In the genomic region with DNA sequence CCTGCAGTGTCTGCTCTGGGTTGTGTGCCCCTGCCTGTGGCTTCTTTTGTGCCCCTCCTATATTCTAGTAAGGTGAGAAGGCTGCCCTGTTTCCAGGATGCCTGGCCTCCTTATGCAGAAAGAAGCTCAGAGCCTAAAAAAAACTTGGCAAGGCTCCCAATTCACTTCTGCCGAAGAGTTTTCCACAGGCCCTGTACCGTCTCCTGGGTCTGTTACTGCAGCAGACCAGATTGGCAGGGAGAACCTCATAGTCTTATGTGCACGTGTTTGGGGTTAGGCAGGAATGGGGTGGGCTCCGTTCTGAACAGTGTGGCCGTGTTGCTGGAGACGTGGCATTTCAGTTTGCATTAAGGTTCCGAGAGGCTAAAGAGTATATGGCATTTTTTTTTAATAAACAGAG, we compare ENCODE assay signal across 21 mouse cellular contexts. TPM values are rescaled to one million over a fixed set of nuclear protein-coding genes. Genes with fewer than 3 reads are reported as not detected.
A peak's percentile ranks its signal among the peaks of the same experiment; 100 is the strongest.
DNase-seq lines count a peak whose midpoint lies in the region; ATAC-seq and TF ChIP-seq lines count a peak whose summit lies in the region.
"Had no signal": no experiment of that assay in that cellular context is flagged by ENCODE, and none has a peak within 500 bp of the region (broad histone marks: within the 10 kb centered on the region; RNA-seq: fewer than 3 reads in every experiment).

No protein-coding gene starts in this region.

- H3K27ac ChIP-seq in forebrain, embryonic 15.5 days (replicated peaks): no peak overlapping the region
- H3K27ac ChIP-seq in forebrain, embryonic 10.5 days: no peak overlapping the region
- H3K27ac ChIP-seq in hindbrain, postnatal 0 days: no peak overlapping the region
- H3K27ac ChIP-seq in hindbrain, embryonic 13.5 days: no peak overlapping the region
- peak overlapping the region; percentile 67; the same call in 1 of the 2 replicates for H3K27ac ChIP-seq in limb, embryonic 13.5 days
- no peak overlapping the region for H3K27ac ChIP-seq in thymus, adult 2 months (ENCODE audit: control insufficient read depth, insufficient read depth, low read length)
- no peak overlapping the region for H3K27ac ChIP-seq in liver, postnatal 0 days (ENCODE audit: low read depth)
- H3K27ac ChIP-seq: heart, adult 2 months; hindbrain, embryonic 15.5 days; liver, embryonic 12.5 days; macrophage; midbrain, embryonic 12.5 days; stomach, embryonic 15.5 days had no signal

- ATAC-seq in forebrain, embryonic 15.5 days (replicated peaks): 0 out of 2 replicates have a peak, but pooled peaks have one; percentile 53
- no peak for ATAC-seq in hindbrain, postnatal 0 days
- no peak for ATAC-seq in hindbrain, embryonic 13.5 days (ENCODE audit: low FRiP score)
- ATAC-seq in limb, embryonic 13.5 days (ENCODE audit: low FRiP score, low read depth): peak; percentile 85
- ATAC-seq in liver, postnatal 0 days: no peak
- ATAC-seq: liver, embryonic 12.5 days had no signal

- H3K4me3 ChIP-seq in forebrain, embryonic 15.5 days: no peak overlapping the region
- no peak overlapping the region for H3K4me3 ChIP-seq in forebrain, embryonic 10.5 days
- H3K4me3 ChIP-seq in hindbrain, postnatal 0 days (ENCODE audit: low read length): no peak overlapping the region
- no peak overlapping the region for H3K4me3 ChIP-seq in hindbrain, embryonic 13.5 days
- no peak overlapping the region for H3K4me3 ChIP-seq in limb, embryonic 13.5 days
- no peak overlapping the region for H3K4me3 ChIP-seq in thymus, adult 2 months (ENCODE audit: control insufficient read depth, insufficient read depth, low read length)
- H3K4me3 ChIP-seq in liver, postnatal 0 days (ENCODE audit: low read depth, low read length): no peak overlapping the region
- H3K4me3 ChIP-seq: heart, adult 2 months; hindbrain, embryonic 15.5 days; liver, embryonic 12.5 days; midbrain, embryonic 12.5 days; myocyte; stomach, embryonic 15.5 days had no signal

- no peak for TF ChIP-seq CTCF in hindbrain, postnatal 0 days (IDR thresholded peaks at IDR 0.05; ENCODE audit: low read depth)
- no peak for TF ChIP-seq CTCF in thymus, adult 2 months (IDR thresholded peaks at IDR 0.05; ENCODE audit: borderline replicate concordance, control insufficient read depth, extremely low read depth, insufficient read depth, low read length, poor library complexity)
- no peak for TF ChIP-seq CTCF in liver, postnatal 0 days (IDR thresholded peaks at IDR 0.05; ENCODE audit: low read depth)

- H3K9ac ChIP-seq in forebrain, embryonic 15.5 days (replicated peaks): no peak overlapping the region
- no peak overlapping the region for H3K9ac ChIP-seq in hindbrain, postnatal 0 days (replicated peaks; ENCODE audit: low read length)
- no peak overlapping the region for H3K9ac ChIP-seq in hindbrain, embryonic 13.5 days
- H3K9ac ChIP-seq in limb, embryonic 13.5 days: no peak overlapping the region
- H3K9ac ChIP-seq in liver, postnatal 0 days (replicated peaks): no peak overlapping the region
- H3K9ac ChIP-seq: hindbrain, embryonic 15.5 days; liver, embryonic 12.5 days; midbrain, embryonic 12.5 days; stomach, embryonic 15.5 days had no signal

- no peak overlapping the region for H3K4me2 ChIP-seq in forebrain, embryonic 15.5 days (replicated peaks)
- H3K4me2 ChIP-seq in hindbrain, postnatal 0 days (ENCODE audit: low read depth, low read length): no peak overlapping the region
- H3K4me2 ChIP-seq in hindbrain, embryonic 13.5 days: no peak overlapping the region
- H3K4me2 ChIP-seq in limb, embryonic 13.5 days (replicated peaks): peak overlapping the region; percentile 23; the same call in 1 of the 2 replicates
- H3K4me2 ChIP-seq in liver, postnatal 0 days (ENCODE audit: low read depth, low read length): no peak overlapping the region
- H3K4me2 ChIP-seq: hindbrain, embryonic 15.5 days; liver, embryonic 12.5 days; midbrain, embryonic 12.5 days; stomach, embryonic 15.5 days had no signal

- no peak for DNase-seq in forebrain, embryonic 10.5 days (ENCODE audit: extremely low spot score, low spot score)
- peak; percentile 60 for DNase-seq in hindbrain, postnatal 0 days (ENCODE audit: low spot score)
- DNase-seq in NIH3T3 (ENCODE audit: low read depth): peak; percentile 54
- no peak for DNase-seq in thymus, adult 2 months
- DNase-seq in liver, postnatal 0 days: no peak
- DNase-seq: adrenal gland, postnatal 36 days; cerebellum, adult 2 months; gastrocnemius, postnatal 25 days; heart, adult 2 months; kidney, adult 18-20 months; kidney, postnatal 10 days; right cerebral cortex, postnatal 25 days had no signal

- no peaks in the 10 kb centered on the region for H3K27me3 ChIP-seq in forebrain, embryonic 15.5 days
- H3K27me3 ChIP-seq in forebrain, embryonic 10.5 days (ENCODE audit: poor library complexity, severe bottlenecking): no peaks in the 10 kb centered on the region
- no peaks in the 10 kb centered on the region for H3K27me3 ChIP-seq in hindbrain, postnatal 0 days (ENCODE audit: insufficient read depth, low read length)
- H3K27me3 ChIP-seq in hindbrain, embryonic 13.5 days: no peaks in the 10 kb centered on the region
- 0 out of 2 replicates have a peak, but pooled peaks cover 6% of the 10 kb centered on the region for H3K27me3 ChIP-seq in limb, embryonic 13.5 days
- no peaks in the 10 kb centered on the region for H3K27me3 ChIP-seq in thymus, adult 2 months (ENCODE audit: control insufficient read depth, insufficient read depth, low read length)
- H3K27me3 ChIP-seq in liver, postnatal 0 days (ENCODE audit: insufficient read depth, low read length): no peaks in the 10 kb centered on the region
- H3K27me3 ChIP-seq: midbrain, embryonic 12.5 days had no signal

- 44% methylated on average over 7 of the region's 7 CpGs for WGBS in forebrain, embryonic 15.5 days
- WGBS in forebrain, embryonic 10.5 days: 87% methylated on average over 7 of the region's 7 CpGs
- WGBS in hindbrain, postnatal 0 days: 45% methylated on average over 7 of the region's 7 CpGs
- WGBS in hindbrain, embryonic 13.5 days: 68% methylated on average over 7 of the region's 7 CpGs
- 18% methylated on average over 7 of the region's 7 CpGs for WGBS in limb, embryonic 13.5 days
- WGBS in thymus, adult 2 months: 86% methylated on average over 7 of the region's 7 CpGs
- 75% methylated on average over 7 of the region's 7 CpGs for WGBS in liver, postnatal 0 days (ENCODE audit: insufficient replicate concordance)

- H3K9me3 ChIP-seq in forebrain, embryonic 15.5 days: no peaks in the 10 kb centered on the region
- no peaks in the 10 kb centered on the region for H3K9me3 ChIP-seq in forebrain, embryonic 10.5 days
- no peaks in the 10 kb centered on the region for H3K9me3 ChIP-seq in hindbrain, postnatal 0 days (ENCODE audit: low read length)
- no peaks in the 10 kb centered on the region for H3K9me3 ChIP-seq in hindbrain, embryonic 13.5 days
- H3K9me3 ChIP-seq in limb, embryonic 13.5 days: no peaks in the 10 kb centered on the region
- no peaks in the 10 kb centered on the region for H3K9me3 ChIP-seq in liver, postnatal 0 days (ENCODE audit: low read length)
- H3K9me3 ChIP-seq: hindbrain, embryonic 15.5 days; liver, embryonic 12.5 days; midbrain, embryonic 12.5 days; stomach, embryonic 15.5 days had no signal

- no peak for TF ChIP-seq POLR2A in thymus, adult 2 months (IDR thresholded peaks at IDR 0.05; ENCODE audit: control insufficient read depth, extremely low read depth, insufficient read depth, low read length, poor library complexity)

- no peaks in the 10 kb centered on the region for H3K36me3 ChIP-seq in forebrain, embryonic 15.5 days
- H3K36me3 ChIP-seq in forebrain, embryonic 10.5 days (replicated peaks): no peaks in the 10 kb centered on the region
- no peaks in the 10 kb centered on the region for H3K36me3 ChIP-seq in hindbrain, postnatal 0 days (ENCODE audit: insufficient read depth, low read length)
- H3K36me3 ChIP-seq in hindbrain, embryonic 13.5 days: no peaks in the 10 kb centered on the region
- no peaks in the 10 kb centered on the region for H3K36me3 ChIP-seq in limb, embryonic 13.5 days
- no peaks in the 10 kb centered on the region for H3K36me3 ChIP-seq in thymus, adult 2 months (ENCODE audit: control insufficient read depth, insufficient read depth, low read length)
- H3K36me3 ChIP-seq in liver, postnatal 0 days (replicated peaks; ENCODE audit: insufficient read depth, low read length): no peaks in the 10 kb centered on the region
- H3K36me3 ChIP-seq: hindbrain, embryonic 15.5 days; liver, embryonic 12.5 days; midbrain, embryonic 12.5 days; stomach, embryonic 15.5 days had no signal

- peaks cover 20% of the 10 kb centered on the region for H3K4me1 ChIP-seq in forebrain, embryonic 15.5 days
- peaks cover 7% of the 10 kb centered on the region for H3K4me1 ChIP-seq in forebrain, embryonic 10.5 days
- no peaks in the 10 kb centered on the region; the same call in 1 of the 2 replicates for H3K4me1 ChIP-seq in hindbrain, postnatal 0 days (ENCODE audit: insufficient read depth, low read length)
- H3K4me1 ChIP-seq in hindbrain, embryonic 13.5 days (replicated peaks): peaks cover 12% of the 10 kb centered on the region
- peaks cover 35% of the 10 kb centered on the region for H3K4me1 ChIP-seq in limb, embryonic 13.5 days
- no peaks in the 10 kb centered on the region for H3K4me1 ChIP-seq in thymus, adult 2 months (replicated peaks; ENCODE audit: control insufficient read depth, insufficient read depth, low read length)
- no peaks in the 10 kb centered on the region for H3K4me1 ChIP-seq in liver, postnatal 0 days (ENCODE audit: insufficient read depth)
- H3K4me1 ChIP-seq: liver, embryonic 12.5 days; stomach, embryonic 15.5 days had no signal

- no peak for TF ChIP-seq EP300 in liver, postnatal 0 days (IDR thresholded peaks at IDR 0.05; ENCODE audit: low read depth)

RNA-seq across cellular contexts. Expression of a gene that starts 23.0 kb away (rescaled TPM):
- polyA plus RNA-seq in forebrain, embryonic 15.5 days (2015; fragmentation: Nextera tagmentation; extraction: Ambion mirVana): 0.52 and 1.3 TPM in 2 replicates
- 0.10 and 0.27 TPM in 2 replicates for polyA plus RNA-seq in forebrain, embryonic 10.5 days (2016; fragmentation: Nextera tagmentation; extraction: Ambion mirVana)
- 0.58 and 1.8 TPM in 2 replicates for total RNA-seq in hindbrain, postnatal 0 days (2014; rRNA removed)
- polyA plus RNA-seq in hindbrain, postnatal 0 days (2015; fragmentation: Nextera tagmentation; extraction: Ambion mirVana): 0.71 and 1.2 TPM in 2 replicates
- polyA plus RNA-seq in hindbrain, embryonic 13.5 days (2015; fragmentation: Nextera tagmentation; extraction: Ambion mirVana): 0.78 and 1.6 TPM in 2 replicates
- polyA plus RNA-seq in limb, embryonic 13.5 days (2015; fragmentation: Nextera tagmentation; extraction: Ambion mirVana): 0.10 and 0.47 TPM in 2 replicates
- 0.14 TPM in 1 of 2 replicates, not detected in the other for polyA plus RNA-seq in thymus, adult 2 months (2012; rRNA removed)
- 1.5 and 1.7 TPM in 2 replicates for polyA plus RNA-seq in liver, postnatal 0 days (2015; fragmentation: Nextera tagmentation; extraction: Ambion mirVana)
- total RNA-seq: adrenal gland, postnatal 36 days; gastrocnemius, postnatal 25 days; heart, adult 2 months had no signal
- polyA plus RNA-seq: macrophage; midbrain, embryonic 12.5 days; stomach, embryonic 15.5 days had no signal

RNA-seq across cellular contexts. Expression of a gene that starts 27.6 kb away (rescaled TPM):
- polyA plus RNA-seq in forebrain, embryonic 15.5 days (2015; fragmentation: Nextera tagmentation; extraction: Ambion mirVana): 23.7 and 23.8 TPM in 2 replicates
- polyA plus RNA-seq in forebrain, embryonic 10.5 days (2016; fragmentation: Nextera tagmentation; extraction: Ambion mirVana): 19.3 and 21.5 TPM in 2 replicates
- 7.2 and 13.1 TPM in 2 replicates for total RNA-seq in hindbrain, postnatal 0 days (2014; rRNA removed)
- 7.4 and 7.8 TPM in 2 replicates for polyA plus RNA-seq in hindbrain, postnatal 0 days (2015; fragmentation: Nextera tagmentation; extraction: Ambion mirVana)
- polyA plus RNA-seq in hindbrain, embryonic 13.5 days (2015; fragmentation: Nextera tagmentation; extraction: Ambion mirVana): 13.1 and 13.9 TPM in 2 replicates
- 40.5 and 41.7 TPM in 2 replicates for polyA plus RNA-seq in limb, embryonic 13.5 days (2015; fragmentation: Nextera tagmentation; extraction: Ambion mirVana)
- polyA plus RNA-seq in thymus, adult 2 months (2012; rRNA removed): 17.1 and 24.7 TPM in 2 replicates
- polyA plus RNA-seq in liver, postnatal 0 days (2015; fragmentation: Nextera tagmentation; extraction: Ambion mirVana): 2.3 and 2.5 TPM in 2 replicates
- polyA plus RNA-seq: macrophage had no signal

Comparison
In these comparisons a context has a peak if more than half of its experiments do, and no peak if none do; other contexts are left out.
1. ATAC-seq: peak in forebrain, embryonic 15.5 days (single experiment) and limb, embryonic 13.5 days (single experiment); none in hindbrain, postnatal 0 days (single experiment), hindbrain, embryonic 13.5 days (single experiment) and liver, postnatal 0 days (single experiment).
2. DNase-seq: peak in hindbrain, postnatal 0 days (single experiment) and NIH3T3 (single experiment); none in forebrain, embryonic 10.5 days (single experiment), thymus, adult 2 months (single experiment) and liver, postnatal 0 days (single experiment).